8 mouse cellular contexts compared by ENCODE assay signal in the genomic region with DNA sequence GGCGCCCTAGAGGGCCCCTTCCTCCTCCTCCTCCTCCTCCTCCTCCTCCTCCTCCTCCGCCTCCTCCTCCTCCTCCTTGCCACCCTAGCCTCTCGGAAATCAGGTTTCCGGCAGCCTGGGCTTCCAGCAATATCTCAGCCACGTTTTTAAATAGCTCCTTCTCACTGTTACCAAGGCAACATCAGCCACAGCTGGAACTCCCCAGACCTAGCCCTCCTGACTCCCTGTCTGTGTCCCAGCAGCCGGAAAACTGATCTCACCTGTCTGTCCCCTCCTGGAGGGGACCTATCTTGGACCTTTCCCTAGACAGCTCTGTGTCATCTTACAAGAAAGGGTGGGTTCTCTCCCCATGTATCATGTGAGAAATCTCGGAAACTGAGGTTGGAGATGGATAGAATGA. TPM values are rescaled to one million over a fixed set of nuclear protein-coding genes. Genes with fewer than 3 reads are reported as not detected.
DNase-seq lines count a peak whose midpoint lies in the region; ATAC-seq lines count a peak whose summit lies in the region.

No protein-coding gene starts in this region.

- ATAC-seq in midbrain, embryonic 11.5 days (ENCODE audit: low FRiP score), result no peak
- ATAC-seq in limb, embryonic 11.5 days (ENCODE audit: insufficient number of reproducible peaks, low FRiP score, low TSS enrichment, low read depth), result no peak
- no peak for ATAC-seq in stomach, embryonic 15.5 days (ENCODE audit: insufficient read depth, low FRiP score, low read depth)

- H3K4me2 ChIP-seq in midbrain, embryonic 11.5 days, result peak overlapping the region; percentile 3; the same call in 1 of the 2 replicates
- H3K4me2 ChIP-seq in limb, embryonic 11.5 days (ENCODE audit: low read depth, severe bottlenecking), result peak overlapping the region; percentile 80; the same call in 1 of the 2 replicates
- H3K4me2 ChIP-seq in stomach, embryonic 15.5 days, result peak overlapping the region; percentile 84

- peaks cover 36% of the 10 kb centered on the region for H3K36me3 ChIP-seq in heart, embryonic 10.5 days
- no peaks in the 10 kb centered on the region for H3K36me3 ChIP-seq in midbrain, embryonic 11.5 days (ENCODE audit: control insufficient read depth, insufficient read depth, low read length)
- peaks cover 28% of the 10 kb centered on the region for H3K36me3 ChIP-seq in midbrain, embryonic 10.5 days
- no peaks in the 10 kb centered on the region; the same call in 1 of the 2 replicates for H3K36me3 ChIP-seq in limb, embryonic 11.5 days (ENCODE audit: control insufficient read depth, insufficient read depth, low read length)
- peaks cover 14% of the 10 kb centered on the region for H3K36me3 ChIP-seq in stomach, embryonic 15.5 days

- H3K27me3 ChIP-seq in heart, embryonic 10.5 days (ENCODE audit: insufficient read depth, poor library complexity, severe bottlenecking), result no peaks in the 10 kb centered on the region
- no peaks in the 10 kb centered on the region for H3K27me3 ChIP-seq in midbrain, embryonic 11.5 days (ENCODE audit: control insufficient read depth, insufficient read depth, low read length)
- no peaks in the 10 kb centered on the region for H3K27me3 ChIP-seq in midbrain, embryonic 10.5 days (ENCODE audit: low read depth, poor library complexity, severe bottlenecking)
- no peaks in the 10 kb centered on the region for H3K27me3 ChIP-seq in limb, embryonic 11.5 days (ENCODE audit: control insufficient read depth, insufficient read depth, low read length)
- H3K27me3 ChIP-seq in stomach, embryonic 15.5 days (replicated peaks), result no peaks in the 10 kb centered on the region

- WGBS in heart, embryonic 10.5 days, result 39% methylated on average over 4 of the region's 7 CpGs
- WGBS in midbrain, embryonic 11.5 days, result 57% methylated on average over 4 of the region's 7 CpGs
- 56% methylated on average over 4 of the region's 7 CpGs for WGBS in midbrain, embryonic 10.5 days
- 68% methylated on average over 3 of the region's 7 CpGs for WGBS in limb, embryonic 11.5 days
- 35% methylated on average over 4 of the region's 7 CpGs for WGBS in stomach, embryonic 15.5 days

- H3K27ac ChIP-seq in heart, embryonic 10.5 days, result no peak overlapping the region
- no peak overlapping the region for H3K27ac ChIP-seq in midbrain, embryonic 11.5 days (ENCODE audit: low read depth, low read length)
- no peak overlapping the region for H3K27ac ChIP-seq in midbrain, embryonic 10.5 days (replicated peaks)
- no peak overlapping the region for H3K27ac ChIP-seq in limb, embryonic 11.5 days (replicated peaks; ENCODE audit: low read depth, low read length)
- H3K27ac ChIP-seq in stomach, embryonic 15.5 days, result 0 out of 2 replicates have a peak overlapping the region, but pooled peaks have one; percentile 26

- peaks cover 33% of the 10 kb centered on the region for H3K4me1 ChIP-seq in heart, embryonic 10.5 days
- peaks cover 6% of the 10 kb centered on the region for H3K4me1 ChIP-seq in midbrain, embryonic 11.5 days (ENCODE audit: control insufficient read depth, insufficient read depth, low read length)
- H3K4me1 ChIP-seq in midbrain, embryonic 10.5 days, result peaks cover 27% of the 10 kb centered on the region
- H3K4me1 ChIP-seq in limb, embryonic 11.5 days (ENCODE audit: control insufficient read depth, insufficient read depth, low read length), result peaks cover 10% of the 10 kb centered on the region
- peaks cover 21% of the 10 kb centered on the region for H3K4me1 ChIP-seq in stomach, embryonic 15.5 days

- no peak overlapping the region for H3K9ac ChIP-seq in midbrain, embryonic 11.5 days (ENCODE audit: low read length)
- H3K9ac ChIP-seq in limb, embryonic 11.5 days (ENCODE audit: low read length), result no peak overlapping the region
- no peak overlapping the region for H3K9ac ChIP-seq in stomach, embryonic 15.5 days

- DNase-seq in heart, embryonic 10.5 days (ENCODE audit: low spot score), result no peak
- DNase-seq in heart, postnatal 25 days (ENCODE audit: low spot score), result no peak
- DNase-seq in midbrain, embryonic 11.5 days (ENCODE audit: low spot score, missing footprints), result no peak
- no peak for DNase-seq in midbrain, embryonic 10.5 days (ENCODE audit: low spot score)
- DNase-seq in limb, embryonic 11.5 days (ENCODE audit: low spot score), result no peak
- no peak for DNase-seq in cerebellum, postnatal 25 days
- DNase-seq in layer of hippocampus, adult 18-20 months (ENCODE audit: low spot score in 2 of 2), result no peak

- no peaks in the 10 kb centered on the region for H3K9me3 ChIP-seq in heart, embryonic 10.5 days
- no peaks in the 10 kb centered on the region for H3K9me3 ChIP-seq in midbrain, embryonic 11.5 days (ENCODE audit: control insufficient read depth, low read length)
- H3K9me3 ChIP-seq in midbrain, embryonic 10.5 days (replicated peaks), result no peaks in the 10 kb centered on the region
- no peaks in the 10 kb centered on the region for H3K9me3 ChIP-seq in limb, embryonic 11.5 days (ENCODE audit: control insufficient read depth, low read length)
- H3K9me3 ChIP-seq in stomach, embryonic 15.5 days, result no peaks in the 10 kb centered on the region

- H3K4me3 ChIP-seq in heart, embryonic 10.5 days, result peak overlapping the region; percentile 74
- no peak overlapping the region for H3K4me3 ChIP-seq in midbrain, embryonic 11.5 days (ENCODE audit: low read depth, low read length)
- no peak overlapping the region for H3K4me3 ChIP-seq in midbrain, embryonic 10.5 days
- no peak overlapping the region for H3K4me3 ChIP-seq in limb, embryonic 11.5 days (ENCODE audit: low read depth, low read length)
- H3K4me3 ChIP-seq in stomach, embryonic 15.5 days (replicated peaks), result peak overlapping the region; percentile 69; the same call in 1 of the 2 replicates

- intact Hi-C loops in heart, postnatal 25 days (cut with DNase I), result loop anchor here (5.0 kb wide), 1 partner anchor 35 kb away; the partner anchor contains the start of genes Arpc4 and Tada3

RNA-seq across cellular contexts. Expression of gene Camk1, which starts 1.5 kb away (rescaled TPM):
- 82.7 and 89.2 TPM in 2 replicates for polyA plus RNA-seq in heart, embryonic 10.5 days (2016; fragmentation: Nextera tagmentation; extraction: Ambion mirVana)
- total RNA-seq in heart, postnatal 25 days (2021), result 10 to 100 TPM; 65.9 to 68.5 TPM
- polyA plus RNA-seq in midbrain, embryonic 11.5 days (2014; fragmentation: Nextera tagmentation; extraction: Ambion mirVana), result 61.6 and 65.4 TPM in 2 replicates
- 47.2 and 54.3 TPM in 2 replicates for polyA plus RNA-seq in midbrain, embryonic 10.5 days (2016; fragmentation: Nextera tagmentation; extraction: Ambion mirVana)
- polyA plus RNA-seq in limb, embryonic 11.5 days (2014; fragmentation: Nextera tagmentation; extraction: Ambion mirVana), result 62.2 and 62.6 TPM in 2 replicates
- polyA plus RNA-seq in stomach, embryonic 15.5 days (2015; fragmentation: Nextera tagmentation; extraction: Ambion mirVana), result 92.7 and 94.4 TPM in 2 replicates
- 10 to 100 TPM; 51.8 to 53.2 TPM for total RNA-seq in layer of hippocampus, adult 18-20 months (2021)

RNA-seq across cellular contexts. Expression of gene Ogg1, which starts 15.5 kb away (rescaled TPM):
- 13.6 and 15.9 TPM in 2 replicates for polyA plus RNA-seq in heart, embryonic 10.5 days (2016; fragmentation: Nextera tagmentation; extraction: Ambion mirVana)
- total RNA-seq in heart, postnatal 25 days (2021), result 1 to 10 TPM; 4.4 to 4.8 TPM
- polyA plus RNA-seq in midbrain, embryonic 11.5 days (2014; fragmentation: Nextera tagmentation; extraction: Ambion mirVana), result 12.2 and 13.8 TPM in 2 replicates
- polyA plus RNA-seq in midbrain, embryonic 10.5 days (2016; fragmentation: Nextera tagmentation; extraction: Ambion mirVana), result 16.1 and 18.8 TPM in 2 replicates
- polyA plus RNA-seq in limb, embryonic 11.5 days (2014; fragmentation: Nextera tagmentation; extraction: Ambion mirVana), result 15.1 and 16.2 TPM in 2 replicates
- 13.1 and 13.3 TPM in 2 replicates for polyA plus RNA-seq in stomach, embryonic 15.5 days (2015; fragmentation: Nextera tagmentation; extraction: Ambion mirVana)
- total RNA-seq in layer of hippocampus, adult 18-20 months (2021), result 1 to 10 TPM; 6.8 to 7.9 TPM

RNA-seq across cellular contexts. Expression of gene Brpf1, which starts 35.4 kb away (rescaled TPM):
- 15.0 and 17.7 TPM in 2 replicates for polyA plus RNA-seq in heart, embryonic 10.5 days (2016; fragmentation: Nextera tagmentation; extraction: Ambion mirVana)
- 10 to 100 TPM; 12.7 to 15.8 TPM for total RNA-seq in heart, postnatal 25 days (2021)
- polyA plus RNA-seq in midbrain, embryonic 11.5 days (2014; fragmentation: Nextera tagmentation; extraction: Ambion mirVana), result 20.1 and 22.8 TPM in 2 replicates
- 22.4 and 26.2 TPM in 2 replicates for polyA plus RNA-seq in midbrain, embryonic 10.5 days (2016; fragmentation: Nextera tagmentation; extraction: Ambion mirVana)
- 26.4 and 29.2 TPM in 2 replicates for polyA plus RNA-seq in limb, embryonic 11.5 days (2014; fragmentation: Nextera tagmentation; extraction: Ambion mirVana)
- 15.9 and 17.6 TPM in 2 replicates for polyA plus RNA-seq in stomach, embryonic 15.5 days (2015; fragmentation: Nextera tagmentation; extraction: Ambion mirVana)
- total RNA-seq in layer of hippocampus, adult 18-20 months (2021), result 10 to 100 TPM; 37.7 to 37.8 TPM

RNA-seq across cellular contexts. Expression of gene Tada3, which starts 35.4 kb away (rescaled TPM):
- polyA plus RNA-seq in heart, embryonic 10.5 days (2016; fragmentation: Nextera tagmentation; extraction: Ambion mirVana), result 46.7 TPM in 2 replicates
- 10 to 100 TPM; 21.2 to 24.4 TPM for total RNA-seq in heart, postnatal 25 days (2021)
- 59.3 and 62.4 TPM in 2 replicates for polyA plus RNA-seq in midbrain, embryonic 11.5 days (2014; fragmentation: Nextera tagmentation; extraction: Ambion mirVana)
- polyA plus RNA-seq in midbrain, embryonic 10.5 days (2016; fragmentation: Nextera tagmentation; extraction: Ambion mirVana), result 59.2 and 62.9 TPM in 2 replicates
- 52.6 and 53.7 TPM in 2 replicates for polyA plus RNA-seq in limb, embryonic 11.5 days (2014; fragmentation: Nextera tagmentation; extraction: Ambion mirVana)
- 44.1 and 44.2 TPM in 2 replicates for polyA plus RNA-seq in stomach, embryonic 15.5 days (2015; fragmentation: Nextera tagmentation; extraction: Ambion mirVana)
- 10 to 100 TPM; 47.3 to 51.0 TPM for total RNA-seq in layer of hippocampus, adult 18-20 months (2021)

RNA-seq across cellular contexts. Expression of gene Arpc4, which starts 35.6 kb away (rescaled TPM):
- 330 and 356 TPM in 2 replicates for polyA plus RNA-seq in heart, embryonic 10.5 days (2016; fragmentation: Nextera tagmentation; extraction: Ambion mirVana)
- total RNA-seq in heart, postnatal 25 days (2021), result 10 to 100 TPM; 66.4 to 74.2 TPM
- polyA plus RNA-seq in midbrain, embryonic 11.5 days (2014; fragmentation: Nextera tagmentation; extraction: Ambion mirVana), result 188 and 208 TPM in 2 replicates
- 379 and 381 TPM in 2 replicates for polyA plus RNA-seq in midbrain, embryonic 10.5 days (2016; fragmentation: Nextera tagmentation; extraction: Ambion mirVana)
- polyA plus RNA-seq in limb, embryonic 11.5 days (2014; fragmentation: Nextera tagmentation; extraction: Ambion mirVana), result 186 and 197 TPM in 2 replicates
- polyA plus RNA-seq in stomach, embryonic 15.5 days (2015; fragmentation: Nextera tagmentation; extraction: Ambion mirVana), result 362 and 387 TPM in 2 replicates
- total RNA-seq in layer of hippocampus, adult 18-20 months (2021), result 100 to 1,000 TPM; 302 to 314 TPM

Comparison
In these comparisons a context has a peak if more than half of its experiments do, and no peak if none do; other contexts are left out.
1. H3K4me3 ChIP-seq: peak in heart, embryonic 10.5 days (single experiment) and stomach, embryonic 15.5 days (single experiment); none in midbrain, embryonic 11.5 days (single experiment), midbrain, embryonic 10.5 days (single experiment) and limb, embryonic 11.5 days (single experiment).
2. H3K4me2 ChIP-seq: peak in every context shown above with its lines; median percentile 84 in stomach, embryonic 15.5 days; 80 in limb, embryonic 11.5 days; 3 in midbrain, embryonic 11.5 days.